Mouse (Mus musculus): ENCODE results near the gene Tmem263.

Gene Tmem263

GRCm38 (mm10) chr10:85102247-85103084 lies at the start of gene Tmem263, which contains the start of gene Fhl4:
Gene Tmem263 (plus strand): TSS chr10:85102627.
Gene Fhl4 (minus strand): TSS chr10:85102495.
- peak; percentile 82 for ATAC-seq (ENCODE audit: low TSS enrichment)

GRCm38 (mm10) chr10:85054876-85055275 lies 47.6 kb upstream of the Tmem263 start:
- ATAC-seq (ENCODE audit: low TSS enrichment) = no peak

GRCm38 (mm10) chr10:85071605-85072152 lies 30.7 kb upstream of the Tmem263 start:
- no peak for ATAC-seq (ENCODE audit: low TSS enrichment)

- peak; percentile 18; the same call in 1 of the 2 replicates for ATAC-seq (ENCODE audit: low TSS enrichment)
Measured at GRCm38 (mm10) chr10:85101841-85102240, 586 bp upstream of the Tmem263 start.

GRCm38 (mm10) chr10:85103085-85103885 lies 858 bp downstream of the Tmem263 start:
- peak; percentile 20 for ATAC-seq (ENCODE audit: low TSS enrichment)

GRCm38 (mm10) chr10:85114409-85114808 lies 12.0 kb downstream of the Tmem263 start:
- no peak for ATAC-seq (ENCODE audit: low TSS enrichment)

- no peak for ATAC-seq (ENCODE audit: low TSS enrichment)
Measured at GRCm38 (mm10) chr10:85125184-85125583, 22.8 kb downstream of the Tmem263 start.

- ATAC-seq (ENCODE audit: low TSS enrichment) = peak; percentile 100
Measured at GRCm38 (mm10) chr10:85127395-85128287, 25.2 kb downstream of the Tmem263 start, which contains the start of gene Mterf2. Gene Mterf2 (minus strand): TSS chr10:85128027.

- ATAC-seq (ENCODE audit: low TSS enrichment) = no peak
Measured at GRCm38 (mm10) chr10:85128453-85128852, 26.0 kb downstream of the Tmem263 start.

- ATAC-seq (ENCODE audit: low TSS enrichment) = no peak
Measured at GRCm38 (mm10) chr10:85136573-85136972, 34.1 kb downstream of the Tmem263 start.

- ATAC-seq (ENCODE audit: low TSS enrichment) = no peak
Measured at GRCm38 (mm10) chr10:85141465-85141864, 39.0 kb downstream of the Tmem263 start.

GRCm38 (mm10) chr10:85146282-85146681 lies 43.9 kb downstream of the Tmem263 start:
- ATAC-seq (ENCODE audit: low TSS enrichment) = no peak

- ATAC-seq (ENCODE audit: low TSS enrichment) = no peak
Measured at GRCm38 (mm10) chr10:85149226-85149625, 46.8 kb downstream of the Tmem263 start.

GRCm38 (mm10) chr10:85154195-85154594 lies 51.8 kb downstream of the Tmem263 start:
- ATAC-seq (ENCODE audit: low TSS enrichment) = peak; percentile 62; the same call in 1 of the 2 replicates

- no peak for ATAC-seq (ENCODE audit: low TSS enrichment)
Measured at GRCm38 (mm10) chr10:85157451-85157850, 55.0 kb downstream of the Tmem263 start.

- ATAC-seq (ENCODE audit: low TSS enrichment) = no peak
Measured at GRCm38 (mm10) chr10:85159989-85160619, 57.7 kb downstream of the Tmem263 start.

- peak; percentile 98 for ATAC-seq (ENCODE audit: low TSS enrichment)
Measured at GRCm38 (mm10) chr10:85161745-85162351, 59.4 kb downstream of the Tmem263 start.

- no peak for ATAC-seq (ENCODE audit: low TSS enrichment)
Measured at GRCm38 (mm10) chr10:85164791-85165190, 62.4 kb downstream of the Tmem263 start.

- no peak for ATAC-seq (ENCODE audit: low TSS enrichment)
Measured at GRCm38 (mm10) chr10:85165306-85165705, 62.9 kb downstream of the Tmem263 start.

Measured in frontal cortex, adult (tissue).